Mouse (Mus musculus) CD8-positive naive resting alpha-beta T cell, adult 2 months (primary cell): ENCODE data around the gene Cks1b.
A peak's percentile ranks its signal among the peaks of the same experiment; 100 is the strongest.

ENCODE experiments used
- DNase-seq, 2 experiments: peaks; one replicate each; pipeline ENCODE4 v3.0.0; 2022; ENCODE audit warnings: low read depth in 2 of 2, low spot score in 2 of 2

Gene Cks1b

DNA sequence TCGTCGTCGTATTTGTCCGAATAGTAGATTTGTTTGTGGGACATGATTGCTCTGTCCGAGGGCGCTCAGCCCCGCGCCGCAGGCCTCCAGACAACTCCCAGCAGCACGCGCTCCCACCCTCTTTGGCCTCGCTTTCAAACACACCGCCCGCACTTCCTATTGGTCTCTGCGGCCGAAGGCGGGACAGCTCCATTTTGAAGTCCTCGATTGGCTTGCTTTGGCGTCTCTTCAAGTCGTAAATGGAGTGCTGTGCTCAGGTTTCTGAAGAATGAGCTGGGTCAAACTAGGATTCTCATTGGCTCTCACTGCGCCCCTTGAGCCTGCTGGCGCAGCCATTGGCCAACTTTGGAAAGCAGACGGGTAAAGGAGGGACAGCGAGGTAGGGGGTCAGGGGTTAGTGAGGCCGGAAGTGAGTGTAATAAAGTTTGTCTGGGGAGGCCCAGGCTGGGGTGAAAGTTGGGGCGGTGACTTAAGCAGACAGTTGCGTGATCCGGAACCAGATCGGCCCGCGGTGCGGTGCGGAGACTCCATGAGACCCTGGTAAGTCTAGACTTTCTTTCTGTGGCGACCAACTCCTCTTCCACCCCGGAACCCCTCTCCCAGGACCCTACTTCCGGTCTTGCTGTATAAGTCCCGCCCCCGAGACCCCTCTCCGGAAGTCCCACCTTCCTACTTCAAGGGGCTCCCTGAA is at the start of gene Cks1b, which contains the start of gene Shc1:
Gene Cks1b (minus strand): TSS at position 214 of the 691 bp plus-strand sequence.
Gene Shc1 (plus strand): TSS at position 274 of the 691 bp plus-strand sequence.
- DNase-seq: peak; percentile 92

- peak; percentile 88 to 94 for DNase-seq
These were observed 41.0 kb upstream of the Cks1b start for GRCm38 (mm10) chr3:89458965-89459807.

GRCm38 (mm10) chr3:89458372-89458964 is 40.3 kb upstream of the Cks1b start:
- DNase-seq: no peak

- peak; percentile 64 to 78 for DNase-seq
These were observed 38.8 kb upstream of the Cks1b start for GRCm38 (mm10) chr3:89456726-89457665.

DNA sequence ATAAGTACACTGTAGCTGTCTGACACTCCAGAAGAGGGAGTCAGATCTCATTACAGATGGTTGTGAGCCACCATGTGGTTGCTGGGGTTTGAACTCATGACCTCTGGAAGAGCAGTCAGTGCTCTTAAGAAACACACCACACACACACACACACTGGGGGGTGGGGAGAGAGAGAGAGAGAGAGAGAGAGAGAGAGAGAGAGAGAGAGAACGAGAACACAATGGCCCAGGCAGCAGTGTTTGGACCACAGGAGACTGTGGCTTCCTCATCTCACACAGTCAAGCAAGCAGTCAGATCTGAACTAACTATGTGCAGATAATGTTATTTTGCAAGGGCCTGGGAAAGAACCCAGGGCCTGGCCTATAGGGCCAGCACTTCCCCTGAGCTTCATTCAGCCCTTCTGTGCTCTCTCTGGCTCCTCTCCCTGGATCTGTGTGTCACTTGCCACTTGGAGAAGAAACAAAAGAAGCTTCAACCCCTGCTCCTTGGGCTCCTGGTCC is 37.7 kb upstream of the Cks1b start:
- DNase-seq: no peak

DNA sequence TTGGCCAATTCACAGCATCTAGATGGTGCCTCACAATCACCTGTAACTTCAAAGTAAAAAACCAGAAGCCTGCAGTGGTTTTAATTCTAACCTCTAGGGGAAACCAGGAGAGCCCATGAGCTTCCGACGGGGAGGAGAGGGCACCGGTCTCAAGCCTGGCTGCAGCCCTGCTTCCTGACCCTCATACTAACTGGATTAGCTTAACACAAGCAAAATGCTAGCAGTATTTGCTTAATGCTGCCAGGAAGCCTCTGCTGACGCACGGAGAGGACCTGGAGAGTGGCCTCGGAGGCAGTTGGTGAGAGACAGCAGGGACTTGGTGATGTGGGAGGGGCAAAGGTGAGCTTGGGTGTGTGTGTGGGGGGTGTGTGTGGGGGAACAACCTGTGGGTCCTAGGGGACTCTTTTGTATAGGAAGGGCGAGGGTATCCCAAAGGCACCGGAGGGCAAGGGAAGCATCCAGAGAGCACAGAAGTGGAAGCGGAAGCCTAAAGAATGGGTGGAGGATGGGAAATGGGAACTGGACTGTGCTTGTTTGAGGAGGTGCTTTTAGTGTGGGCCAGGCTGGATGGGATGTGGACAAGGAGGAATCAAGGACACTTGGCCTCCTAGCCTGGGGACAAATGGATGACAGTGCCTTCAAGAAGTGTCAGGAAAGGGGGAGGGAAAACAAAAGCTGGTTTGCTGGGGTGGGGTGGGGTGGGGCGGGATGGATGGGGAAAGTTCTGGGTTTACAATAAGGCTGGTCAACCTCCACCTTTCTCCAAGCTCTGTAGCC is 36.4 kb upstream of the Cks1b start, which contains the start of gene Pmvk:
Gene Pmvk (plus strand): TSS at position 141 of the 777 bp plus-strand sequence.
- no peak for DNase-seq

- DNase-seq: no peak
These were observed 33.7 kb upstream of the Cks1b start for GRCm38 (mm10) chr3:89451916-89452315.

GRCm38 (mm10) chr3:89449541-89449940 is 31.4 kb upstream of the Cks1b start:
- peak; percentile 54 to 65 for DNase-seq

DNA sequence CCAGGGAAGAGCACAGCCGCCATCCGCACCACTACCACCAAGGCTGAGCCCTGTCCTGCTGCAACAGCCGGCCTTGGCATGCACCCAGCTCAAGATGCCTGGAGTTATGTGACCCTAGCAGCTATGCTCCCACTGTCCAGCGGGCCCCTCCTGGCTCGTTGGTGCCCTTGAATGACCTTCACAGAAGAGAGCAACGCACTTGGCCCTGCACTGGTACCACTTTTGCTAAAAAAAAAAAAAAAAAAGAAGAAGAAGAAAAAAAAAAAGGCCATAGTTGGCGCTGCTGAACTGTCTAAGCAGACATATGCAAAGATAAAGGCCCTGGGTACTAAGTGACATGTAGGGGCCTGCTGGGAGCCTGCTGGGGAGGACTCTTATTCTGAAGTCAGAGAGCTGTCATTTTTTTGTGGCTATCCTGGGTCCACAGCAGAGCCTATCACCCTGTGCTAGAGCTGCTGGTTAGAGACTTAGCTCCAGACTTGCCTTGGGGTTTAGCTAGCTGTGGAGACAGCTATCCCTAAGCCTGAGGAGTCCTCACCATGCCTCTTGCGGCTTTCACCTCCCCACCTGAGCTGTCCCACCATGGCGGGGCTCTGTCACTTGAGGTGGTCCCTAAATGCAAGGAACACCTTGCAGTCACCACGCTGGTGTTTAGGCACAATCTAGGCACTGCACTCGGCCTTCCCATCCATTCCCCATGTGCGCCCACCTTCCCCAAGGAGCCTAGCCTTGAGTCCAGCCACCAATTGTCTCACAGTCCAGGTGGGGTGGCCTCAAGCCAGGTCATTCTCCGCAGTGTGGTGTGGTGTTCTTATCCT is 30.7 kb upstream of the Cks1b start:
- DNase-seq: no peak

DNA sequence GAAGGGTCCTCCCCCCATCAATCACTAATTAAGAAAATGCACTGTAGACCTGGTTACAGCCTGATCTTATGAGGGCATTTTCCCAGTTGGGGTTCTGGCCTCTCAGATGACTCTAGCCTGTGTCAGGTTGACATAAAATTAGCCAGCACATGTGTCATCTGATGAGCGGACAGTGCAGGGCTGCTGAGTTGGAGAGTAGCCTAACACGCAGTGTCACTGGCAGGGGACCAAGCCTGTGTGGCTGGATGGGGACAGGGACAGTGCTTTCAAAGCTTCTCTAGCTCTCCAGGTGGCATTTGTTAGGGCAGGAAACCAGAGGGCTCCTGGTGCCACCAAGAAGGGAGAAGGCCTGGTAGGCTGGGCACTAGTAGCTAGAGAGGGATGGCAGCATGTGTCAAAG is 22.5 kb upstream of the Cks1b start:
- no peak for DNase-seq

- DNase-seq: peak; percentile 41 to 45
These were observed 19.1 kb upstream of the Cks1b start for GRCm38 (mm10) chr3:89437269-89437668.

GRCm38 (mm10) chr3:89436176-89437113 is 18.3 kb upstream of the Cks1b start, which contains the start of gene Pbxip1:
Pbxip1 (plus strand) TSS chr3:89436706.
- peak; percentile 28 to 54 for DNase-seq

DNA sequence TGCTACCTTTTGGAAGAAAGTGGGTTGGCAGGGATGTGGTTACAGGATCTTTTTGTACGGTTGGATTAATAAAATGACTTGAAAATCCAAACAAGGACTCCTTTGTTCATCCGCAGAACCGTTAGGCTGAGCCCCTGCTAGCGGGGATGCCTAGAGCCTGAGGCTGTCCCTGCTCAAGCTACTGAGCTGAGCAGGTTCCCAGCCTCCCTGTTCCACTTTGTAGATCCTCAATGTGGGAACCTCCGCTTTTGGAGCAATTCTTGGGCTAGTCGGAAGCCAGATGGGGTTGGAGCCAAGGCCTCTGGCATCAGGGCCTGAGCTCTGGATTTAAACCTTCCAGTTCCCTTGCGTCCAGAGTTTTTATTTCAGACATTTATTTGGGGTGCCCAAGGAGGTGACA is 16.9 kb upstream of the Cks1b start:
- DNase-seq: no peak

DNA sequence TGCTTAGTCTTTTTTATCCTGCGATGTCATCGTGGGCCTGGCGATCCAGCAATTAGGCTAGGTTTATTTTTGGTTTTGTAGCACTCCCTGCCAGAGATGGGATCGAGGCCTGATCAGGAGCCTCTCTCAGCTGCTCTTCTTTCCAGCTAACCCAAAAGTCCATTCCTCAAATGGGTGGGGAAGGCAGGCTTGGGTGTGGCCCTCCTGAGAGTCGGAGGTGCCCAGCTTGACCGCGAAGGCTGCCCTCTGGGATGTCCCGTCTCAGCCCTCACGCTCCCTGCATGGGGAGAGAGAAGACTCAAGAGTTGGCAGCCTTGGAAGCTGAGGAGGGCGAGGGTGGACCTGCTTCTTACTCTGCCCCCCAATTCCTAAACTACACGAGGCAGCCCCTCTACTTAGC is 16.3 kb upstream of the Cks1b start:
- DNase-seq: no peak

- DNase-seq: no peak
These were observed 14.4 kb upstream of the Cks1b start for GRCm38 (mm10) chr3:89432606-89433005.

DNA sequence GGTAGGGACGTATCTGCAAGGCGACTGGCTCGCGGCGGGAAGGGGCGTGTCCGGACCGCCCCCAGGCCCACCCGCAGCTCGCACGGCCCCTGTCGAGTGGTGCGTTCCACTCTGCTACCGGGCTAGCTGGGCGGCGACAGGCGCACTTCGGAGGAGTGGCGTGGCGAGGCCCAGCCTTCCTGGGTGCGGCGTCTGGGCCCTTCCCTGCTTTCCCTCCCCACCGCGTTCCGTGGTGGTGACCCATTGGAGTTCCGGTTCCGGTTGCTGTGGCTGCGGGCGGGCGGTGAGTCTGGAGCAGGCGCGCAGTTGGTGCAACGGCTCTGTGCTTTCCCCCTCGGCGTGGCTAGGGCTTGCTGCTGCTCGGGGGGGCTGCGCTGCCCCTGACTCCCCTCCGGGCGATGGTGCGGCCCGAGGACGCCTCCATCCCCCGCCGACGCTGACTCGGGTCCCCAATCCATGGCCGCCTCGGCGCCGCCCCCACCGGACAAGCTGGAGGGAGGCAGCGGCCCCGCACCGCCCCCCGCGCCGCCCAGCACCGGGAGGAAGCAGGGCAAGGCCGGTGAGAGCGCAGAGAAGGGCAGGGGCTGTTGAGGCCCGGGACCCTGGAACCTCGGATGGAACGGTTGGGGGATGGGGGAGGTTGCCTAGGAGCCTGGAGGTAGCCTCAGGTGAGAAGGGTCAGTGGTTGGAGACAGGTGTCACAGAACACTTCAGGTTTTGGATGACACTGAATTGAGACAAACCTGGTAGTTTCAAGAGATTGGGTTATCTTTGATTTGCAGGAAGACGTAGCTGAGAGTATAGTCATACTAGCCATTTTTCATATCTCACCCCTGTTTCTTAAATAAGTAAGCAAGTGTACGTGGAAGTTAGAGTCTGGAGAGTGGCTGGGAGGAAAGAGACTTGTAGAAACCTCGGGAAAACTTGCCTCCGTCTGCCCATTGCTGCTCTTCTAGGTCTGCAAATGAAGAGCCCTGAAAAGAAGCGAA is 12.3 kb upstream of the Cks1b start, which contains the start of gene Pygo2:
Gene Pygo2 (plus strand): TSS at position 44 of the 989 bp plus-strand sequence.
- DNase-seq: peak; percentile 89
